Mouse (Mus musculus): ENCODE measurements around the gene Pa2g4. TPM values are rescaled to one million over a fixed set of nuclear protein-coding genes. Genes with fewer than 3 reads are reported as not detected.

The Pa2g4 gene
- polyA plus RNA-seq, 1 experiment from 2014 or later, result 207 TPM

GRCm38 (mm10) chr10:128590193-128590690 lies 24.5 kb upstream of the Pa2g4 start:
- peak; percentile 27 for DNase-seq
- Histone ChIP-seq H3K27me3 (peaks cover 83% of the 10 kb centered on the region), H3K36me3 (no peaks in the 10 kb centered on the region), H3K4me2 (peak overlapping the region; percentile 91), H3K9me3 (replicated peaks) (no peaks in the 10 kb centered on the region), H3K4me1 (replicated peaks) (peaks cover 40% of the 10 kb centered on the region), H3K27ac (no peak overlapping the region), H3K4me3 (replicated peaks) (peak overlapping the region; percentile 66), H3K9ac (peak overlapping the region; percentile 58)
- ATAC-seq (ENCODE audit: low read depth), result no peak
- WGBS (ENCODE audit: insufficient replicate concordance), result under 1% methylated on average over 40 of the region's 43 CpGs

DNA sequence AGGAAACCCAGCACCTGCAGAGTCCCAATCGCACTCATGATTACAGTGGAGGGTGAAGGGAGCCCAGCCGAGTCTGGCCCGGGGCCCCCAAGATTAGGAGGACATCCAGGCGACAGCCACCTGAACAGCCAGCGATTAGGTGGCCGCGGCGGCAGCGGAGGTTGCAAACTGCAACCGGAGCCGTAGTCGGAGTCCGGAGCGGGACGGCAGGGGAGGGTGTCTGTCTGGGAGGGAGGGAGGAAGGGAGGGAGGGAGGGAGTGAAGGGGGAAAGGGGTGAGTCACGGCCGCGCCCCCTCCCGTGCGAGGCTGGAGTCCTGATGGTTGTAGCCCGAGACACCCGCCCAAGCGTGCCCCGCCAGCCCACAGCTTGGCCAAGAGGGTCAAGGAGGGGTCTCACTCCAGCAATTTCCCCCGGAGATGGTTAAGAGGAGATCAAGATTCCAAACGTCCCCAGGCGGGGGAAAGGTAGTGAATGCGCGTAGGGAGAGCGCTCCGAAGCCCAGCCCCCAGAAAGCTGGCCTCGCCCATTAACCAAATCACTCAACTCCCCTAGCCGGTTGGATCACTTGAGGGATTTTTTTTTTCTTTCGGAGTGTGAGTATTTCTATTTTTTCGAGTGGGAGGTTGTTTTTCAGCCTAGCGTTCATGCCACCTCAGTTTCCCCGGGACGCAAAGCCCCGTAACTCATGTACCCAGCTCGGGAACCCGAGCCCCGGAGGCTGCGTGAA lies 23.8 kb upstream of the Pa2g4 start, which contains the start of gene Erbb3:
Gene Erbb3 (minus strand): TSS at position 189 of the 729 bp plus-strand sequence.
- ATAC-seq (ENCODE audit: low read depth), result peak; percentile 53
- Histone ChIP-seq H3K4me1 (replicated peaks) (peaks cover 40% of the 10 kb centered on the region), H3K36me3 (no peaks in the 10 kb centered on the region), H3K4me2 (peak within 1 kb of the TSS; percentile 91), H3K9me3 (replicated peaks) (no peaks in the 10 kb centered on the region), H3K4me3 (replicated peaks) (peak within 1 kb of the TSS; percentile 66), H3K9ac (peak within 1 kb of the TSS; percentile 58), H3K27me3 (peaks cover 85% of the 10 kb centered on the region), H3K27ac (no peak within 1 kb of the TSS)
- no peak for DNase-seq
- WGBS (ENCODE audit: insufficient replicate concordance), result under 1% methylated on average over 43 of the region's 43 CpGs

DNA sequence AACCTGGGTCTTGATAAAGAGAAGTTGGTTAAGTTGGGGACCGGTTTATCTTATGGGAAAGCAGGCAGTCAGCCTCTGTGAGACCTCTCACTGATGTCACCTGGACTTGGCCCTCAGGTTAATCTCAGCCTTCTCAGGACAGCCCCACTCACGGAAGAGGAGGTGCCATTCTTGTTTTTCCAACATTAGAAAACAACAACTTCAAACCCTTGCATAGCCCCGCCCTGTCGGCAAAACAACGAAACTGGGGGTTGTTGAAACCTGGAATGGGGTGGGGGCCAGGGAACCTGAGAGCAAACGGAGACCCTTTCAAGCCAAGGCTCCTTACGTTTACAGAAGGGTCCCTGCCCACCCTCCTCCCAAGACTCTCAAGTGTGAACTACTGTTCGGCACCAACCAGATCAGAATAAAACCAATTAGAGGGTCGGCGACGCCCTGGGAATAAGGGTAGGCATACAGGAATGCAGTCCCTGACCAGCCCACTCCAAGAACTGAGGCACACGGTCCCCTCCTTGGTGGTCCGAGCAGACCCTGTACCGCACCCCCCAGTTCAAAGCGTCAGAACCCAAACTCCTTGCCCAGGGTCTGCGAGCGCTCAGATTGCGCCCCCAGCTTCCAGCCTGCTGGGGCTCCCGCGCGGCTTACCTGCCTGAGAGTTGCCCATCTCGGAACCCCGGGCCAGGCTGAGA lies 23.1 kb upstream of the Pa2g4 start:
- H3K9me3 ChIP-seq (replicated peaks), result no peaks in the 10 kb centered on the region
- no peak for DNase-seq
- peaks cover 90% of the 10 kb centered on the region for H3K27me3 ChIP-seq
- H3K9ac ChIP-seq, result peak overlapping the region; percentile 31
- peak overlapping the region; percentile 66 for H3K4me3 ChIP-seq (replicated peaks)
- H3K27ac ChIP-seq, result no peak overlapping the region
- 0 out of 2 replicates have a peak, but pooled peaks have one; percentile 11 for ATAC-seq (ENCODE audit: low read depth)
- 4% methylated on average over 23 of the region's 23 CpGs for WGBS (ENCODE audit: insufficient replicate concordance)
- peak overlapping the region; percentile 91 for H3K4me2 ChIP-seq
- H3K4me1 ChIP-seq (replicated peaks), result peaks cover 40% of the 10 kb centered on the region
- H3K36me3 ChIP-seq, result no peaks in the 10 kb centered on the region

GRCm38 (mm10) chr10:128588136-128588535 lies 22.3 kb upstream of the Pa2g4 start:
- no peak for ATAC-seq (ENCODE audit: low read depth)
- Histone ChIP-seq H3K9ac (no peak overlapping the region), H3K4me2 (peak overlapping the region; percentile 91), H3K36me3 (no peaks in the 10 kb centered on the region), H3K9me3 (replicated peaks) (no peaks in the 10 kb centered on the region), H3K4me3 (replicated peaks) (peak overlapping the region; percentile 66; the same call in 1 of the 2 replicates), H3K27ac (no peak overlapping the region), H3K27me3 (peaks cover 96% of the 10 kb centered on the region), H3K4me1 (replicated peaks) (peaks cover 40% of the 10 kb centered on the region)
- no peak for DNase-seq
- 50% methylated on average over 1 of the region's 1 CpGs for WGBS (ENCODE audit: insufficient replicate concordance)

- no peak for ATAC-seq (ENCODE audit: low read depth)
These were observed 21.9 kb upstream of the Pa2g4 start for GRCm38 (mm10) chr10:128587697-128588096.

DNA sequence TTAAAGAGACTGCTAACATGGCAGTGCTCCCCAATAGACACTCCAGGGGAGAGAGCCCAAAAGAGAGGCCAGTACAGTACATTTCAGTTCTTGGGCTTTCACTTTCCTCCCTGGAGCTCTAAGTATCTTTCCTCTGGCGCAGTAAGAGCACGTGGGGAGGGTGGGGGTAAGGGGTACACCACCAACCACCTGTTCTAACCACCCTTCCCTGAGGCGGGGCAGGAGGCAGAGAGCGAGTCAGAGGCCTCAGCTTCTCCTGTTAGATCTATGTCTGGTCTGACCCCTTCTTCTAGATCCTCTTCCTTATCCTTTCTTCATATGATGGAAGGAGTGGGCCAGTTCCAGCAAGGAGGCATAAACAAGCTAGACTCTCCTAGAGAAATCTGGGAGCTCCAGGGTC lies 21.3 kb upstream of the Pa2g4 start:
- Histone ChIP-seq H3K27ac (no peak overlapping the region), H3K4me3 (replicated peaks) (no peak overlapping the region), H3K9ac (no peak overlapping the region), H3K27me3 (peaks cover 97% of the 10 kb centered on the region), H3K36me3 (no peaks in the 10 kb centered on the region), H3K4me2 (0 out of 2 replicates have a peak overlapping the region, but pooled peaks have one; percentile 91), H3K4me1 (replicated peaks) (peaks cover 34% of the 10 kb centered on the region), H3K9me3 (replicated peaks) (no peaks in the 10 kb centered on the region)
- no peak for ATAC-seq (ENCODE audit: low read depth)
- no peak for DNase-seq
- WGBS (ENCODE audit: insufficient replicate concordance), result 38% methylated on average over 4 of the region's 4 CpGs

More at GRCm38 (mm10) chr10:128587697-128588096, 21.9 kb upstream of the Pa2g4 start:
- Histone ChIP-seq H3K4me2 (peak overlapping the region; percentile 91), H3K9me3 (replicated peaks) (no peaks in the 10 kb centered on the region), H3K9ac (no peak overlapping the region), H3K4me1 (replicated peaks) (peaks cover 37% of the 10 kb centered on the region), H3K36me3 (no peaks in the 10 kb centered on the region), H3K27me3 (peaks cover 100% of the 10 kb centered on the region), H3K4me3 (replicated peaks) (peak overlapping the region; percentile 66; the same call in 1 of the 2 replicates), H3K27ac (no peak overlapping the region)
- WGBS (ENCODE audit: insufficient replicate concordance), result 41% methylated on average over 8 of the region's 8 CpGs
- DNase-seq, result no peak

GRCm38 (mm10) chr10:128586546-128586945 lies 20.8 kb upstream of the Pa2g4 start:
- peaks cover 94% of the 10 kb centered on the region for H3K27me3 ChIP-seq
- no peak overlapping the region for H3K4me2 ChIP-seq
- no peak overlapping the region for H3K9ac ChIP-seq
- no peaks in the 10 kb centered on the region for H3K9me3 ChIP-seq (replicated peaks)
- peaks cover 34% of the 10 kb centered on the region for H3K4me1 ChIP-seq (replicated peaks)
- WGBS (ENCODE audit: insufficient replicate concordance), result 18% methylated on average over 1 of the region's 1 CpGs
- ATAC-seq (ENCODE audit: low read depth) (no peak), DNase-seq (no peak)
- 0 out of 2 replicates have a peak, but pooled peaks cover under 1% of the 10 kb centered on the region for H3K36me3 ChIP-seq
- H3K4me3 ChIP-seq (replicated peaks), result no peak overlapping the region
- no peak overlapping the region for H3K27ac ChIP-seq

GRCm38 (mm10) chr10:128584386-128584785 lies 18.6 kb upstream of the Pa2g4 start:
- ATAC-seq (ENCODE audit: low read depth), result no peak
- no peak overlapping the region for H3K9ac ChIP-seq
- no peak overlapping the region for H3K4me3 ChIP-seq (replicated peaks)
- 0 out of 2 replicates have a peak, but pooled peaks cover 2% of the 10 kb centered on the region for H3K36me3 ChIP-seq
- no peak overlapping the region for H3K27ac ChIP-seq
- no peak for DNase-seq
- peaks cover 77% of the 10 kb centered on the region for H3K27me3 ChIP-seq
- peaks cover 20% of the 10 kb centered on the region for H3K4me1 ChIP-seq (replicated peaks)
- no peak overlapping the region for H3K4me2 ChIP-seq
- WGBS (ENCODE audit: insufficient replicate concordance), result 11% methylated on average over 4 of the region's 4 CpGs
- H3K9me3 ChIP-seq (replicated peaks), result no peaks in the 10 kb centered on the region

GRCm38 (mm10) chr10:128583644-128584043 lies 17.9 kb upstream of the Pa2g4 start:
- Histone ChIP-seq H3K4me3 (replicated peaks) (no peak overlapping the region), H3K36me3 (0 out of 2 replicates have a peak, but pooled peaks cover 2% of the 10 kb centered on the region), H3K27me3 (peaks cover 70% of the 10 kb centered on the region), H3K9me3 (replicated peaks) (no peaks in the 10 kb centered on the region), H3K9ac (no peak overlapping the region), H3K27ac (no peak overlapping the region), H3K4me1 (replicated peaks) (peaks cover 13% of the 10 kb centered on the region), H3K4me2 (no peak overlapping the region)
- 32% methylated on average over 7 of the region's 7 CpGs for WGBS (ENCODE audit: insufficient replicate concordance)
- ATAC-seq (ENCODE audit: low read depth), result no peak
- DNase-seq, result no peak

DNA sequence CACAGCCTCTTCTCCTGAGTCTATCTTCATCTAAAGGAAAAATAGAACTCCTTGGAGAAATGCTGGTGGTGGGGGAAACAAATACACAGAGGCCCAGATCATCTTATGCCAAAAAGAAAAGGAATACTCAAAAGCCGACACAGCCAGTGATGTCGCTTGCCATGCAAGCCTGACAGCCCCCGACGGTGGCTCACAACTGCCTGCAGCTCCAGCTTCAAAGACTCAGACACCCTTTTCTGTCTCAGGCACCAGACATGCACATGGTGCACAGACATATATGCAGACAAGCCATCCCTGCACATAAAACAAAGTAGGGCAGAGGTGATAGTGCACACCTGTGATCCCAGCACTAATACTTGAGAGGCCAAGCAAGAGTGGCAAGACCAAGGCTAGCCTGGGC lies 13.9 kb upstream of the Pa2g4 start:
- H3K4me3 ChIP-seq (replicated peaks), result no peak overlapping the region
- no peaks in the 10 kb centered on the region for H3K9me3 ChIP-seq (replicated peaks)
- DNase-seq, result no peak
- no peak for ATAC-seq (ENCODE audit: low read depth)
- peaks cover 31% of the 10 kb centered on the region for H3K27me3 ChIP-seq
- no peak overlapping the region for H3K27ac ChIP-seq
- H3K36me3 ChIP-seq, result 0 out of 2 replicates have a peak, but pooled peaks cover 2% of the 10 kb centered on the region
- 78% methylated on average over 4 of the region's 4 CpGs for WGBS (ENCODE audit: insufficient replicate concordance)
- no peak overlapping the region for H3K9ac ChIP-seq
- peaks cover 7% of the 10 kb centered on the region; the same call in 1 of the 2 replicates for H3K4me1 ChIP-seq (replicated peaks)
- H3K4me2 ChIP-seq, result no peak overlapping the region

GRCm38 (mm10) chr10:128579298-128579697 lies 13.5 kb upstream of the Pa2g4 start:
- DNase-seq, result no peak
- Histone ChIP-seq H3K9ac (no peak overlapping the region), H3K27me3 (peaks cover 26% of the 10 kb centered on the region), H3K4me2 (no peak overlapping the region), H3K27ac (no peak overlapping the region), H3K36me3 (0 out of 2 replicates have a peak, but pooled peaks cover 2% of the 10 kb centered on the region), H3K4me1 (replicated peaks) (peaks cover 7% of the 10 kb centered on the region; the same call in 1 of the 2 replicates), H3K4me3 (replicated peaks) (no peak overlapping the region), H3K9me3 (replicated peaks) (no peaks in the 10 kb centered on the region)
- no peak for ATAC-seq (ENCODE audit: low read depth)
- 65% methylated on average over 3 of the region's 3 CpGs for WGBS (ENCODE audit: insufficient replicate concordance)

Measured in liver, embryonic 13.5 days (tissue).